Mouse (Mus musculus): ENCODE measurements around the gene Arl10.
A peak's percentile ranks its signal among the peaks of the same experiment; 100 is the strongest.

Arl10 gene

DNA sequence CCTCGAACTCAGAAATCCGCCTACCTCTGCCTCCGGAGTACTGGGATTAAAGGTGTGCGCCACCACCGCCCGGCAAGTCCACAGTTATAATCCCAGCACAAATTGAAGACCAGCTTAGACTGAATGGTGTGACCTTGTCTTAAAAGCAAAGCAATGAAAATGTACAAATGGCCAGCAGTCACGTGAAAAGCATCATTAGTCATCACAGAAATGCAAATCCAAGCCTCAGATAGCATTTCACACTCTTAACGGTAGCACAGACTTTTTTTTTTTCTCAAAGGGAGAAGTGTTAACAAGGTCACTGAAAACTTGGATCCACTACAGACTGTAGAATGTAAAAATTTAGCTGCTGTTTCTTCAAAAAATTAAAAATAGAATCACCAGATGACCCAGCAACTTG is 41.5 kb downstream of the Arl10 start:
- peaks cover 50% of the 10 kb centered on the region for H3K4me1 ChIP-seq (replicated peaks; ENCODE audit: low read depth, low read length)
- TF ChIP-seq POU5F1 (IDR thresholded peaks at IDR 0.05; ENCODE audit: borderline replicate concordance, low read length), result no peak
- no peak for TF ChIP-seq CTCF (conservative IDR thresholded peaks at IDR 0.05; ENCODE audit: low read length)
- TF ChIP-seq NANOG (IDR thresholded peaks at IDR 0.05; ENCODE audit: borderline replicate concordance, low read length), result no peak
- H3K36me3 ChIP-seq (ENCODE audit: insufficient read depth, low read length), result no peaks in the 10 kb centered on the region
- H3K27me3 ChIP-seq (ENCODE audit: insufficient read depth, low read length), result no peaks in the 10 kb centered on the region
- H3K9me3 ChIP-seq (ENCODE audit: low read length), result no peaks in the 10 kb centered on the region
- no peak overlapping the region for H3K4me3 ChIP-seq (replicated peaks; ENCODE audit: low read length)

- no peak for TF ChIP-seq NANOG (IDR thresholded peaks at IDR 0.05; ENCODE audit: borderline replicate concordance, low read length)
- peak; percentile 21 for TF ChIP-seq CTCF (conservative IDR thresholded peaks at IDR 0.05; ENCODE audit: low read length)
- no peaks in the 10 kb centered on the region for H3K36me3 ChIP-seq (ENCODE audit: insufficient read depth, low read length)
- H3K4me1 ChIP-seq (replicated peaks; ENCODE audit: low read depth, low read length), result peaks cover 46% of the 10 kb centered on the region
- no peak overlapping the region for H3K4me3 ChIP-seq (replicated peaks; ENCODE audit: low read length)
- no peaks in the 10 kb centered on the region for H3K9me3 ChIP-seq (ENCODE audit: low read length)
- H3K27me3 ChIP-seq (ENCODE audit: insufficient read depth, low read length), result no peaks in the 10 kb centered on the region
These were observed 42.2 kb downstream of the Arl10 start for GRCm38 (mm10) chr13:54616998-54617397.

- TF ChIP-seq CTCF (conservative IDR thresholded peaks at IDR 0.05; ENCODE audit: low read length) (peak; percentile 74), NANOG (IDR thresholded peaks at IDR 0.05; ENCODE audit: borderline replicate concordance, low read length) (no peak)
These were observed 46.5 kb downstream of the Arl10 start, which contains the start of gene Faf2 for GRCm38 (mm10) chr13:54621155-54621932. Gene Faf2 (plus strand): TSS chr13:54621784.

DNA sequence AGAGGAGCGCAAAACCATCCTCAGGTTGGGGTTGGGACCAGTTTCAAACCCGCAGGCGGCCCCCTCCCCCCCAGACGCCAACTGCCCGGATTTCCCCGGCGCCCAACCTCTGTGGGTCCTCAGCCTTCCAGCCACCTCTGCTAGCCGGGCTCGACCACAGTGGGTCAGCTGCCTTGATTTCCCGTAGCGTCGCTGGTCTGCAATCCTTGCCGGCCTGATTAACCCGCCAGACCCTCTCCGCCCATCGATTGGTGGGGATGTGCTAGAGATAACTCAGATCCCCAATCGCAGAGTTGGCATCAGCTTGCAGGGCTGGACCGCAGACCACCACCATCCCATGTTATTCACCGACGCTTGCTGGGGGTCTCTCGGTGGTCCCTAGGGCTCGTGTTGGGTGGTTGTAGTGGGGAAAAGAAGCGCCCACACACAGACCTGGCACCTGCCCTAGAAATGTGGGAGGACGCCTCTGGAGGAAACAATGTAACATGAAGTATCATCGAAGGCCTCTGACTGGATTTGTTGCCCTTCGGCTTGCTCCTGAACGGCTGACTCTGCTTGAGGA is 47.2 kb downstream of the Arl10 start:
- Histone ChIP-seq H3K4me3 (replicated peaks; ENCODE audit: low read length) (peak overlapping the region; percentile 100), H3K9me3 (ENCODE audit: low read length) (no peaks in the 10 kb centered on the region), H3K36me3 (ENCODE audit: insufficient read depth, low read length) (peaks cover 23% of the 10 kb centered on the region; the same call in 1 of the 2 replicates), H3K27me3 (ENCODE audit: insufficient read depth, low read length) (no peaks in the 10 kb centered on the region), H3K4me1 (replicated peaks; ENCODE audit: low read depth, low read length) (peaks cover 54% of the 10 kb centered on the region)
- TF ChIP-seq NANOG (IDR thresholded peaks at IDR 0.05; ENCODE audit: borderline replicate concordance, low read length) (no peak), POU5F1 (IDR thresholded peaks at IDR 0.05; ENCODE audit: borderline replicate concordance, low read length) (no peak), CTCF (conservative IDR thresholded peaks at IDR 0.05; ENCODE audit: low read length) (no peak)

More at GRCm38 (mm10) chr13:54621155-54621932, 46.5 kb downstream of the Arl10 start, which contains the start of gene Faf2:
- H3K36me3 ChIP-seq (ENCODE audit: insufficient read depth, low read length), result peaks cover 17% of the 10 kb centered on the region; the same call in 1 of the 2 replicates
- H3K27me3 ChIP-seq (ENCODE audit: insufficient read depth, low read length), result no peaks in the 10 kb centered on the region
- H3K9me3 ChIP-seq (ENCODE audit: low read length), result no peaks in the 10 kb centered on the region
- peak within 1 kb of the TSS; percentile 100 for H3K4me3 ChIP-seq (replicated peaks; ENCODE audit: low read length)
- H3K4me1 ChIP-seq (replicated peaks; ENCODE audit: low read depth, low read length), result peaks cover 54% of the 10 kb centered on the region

DNA sequence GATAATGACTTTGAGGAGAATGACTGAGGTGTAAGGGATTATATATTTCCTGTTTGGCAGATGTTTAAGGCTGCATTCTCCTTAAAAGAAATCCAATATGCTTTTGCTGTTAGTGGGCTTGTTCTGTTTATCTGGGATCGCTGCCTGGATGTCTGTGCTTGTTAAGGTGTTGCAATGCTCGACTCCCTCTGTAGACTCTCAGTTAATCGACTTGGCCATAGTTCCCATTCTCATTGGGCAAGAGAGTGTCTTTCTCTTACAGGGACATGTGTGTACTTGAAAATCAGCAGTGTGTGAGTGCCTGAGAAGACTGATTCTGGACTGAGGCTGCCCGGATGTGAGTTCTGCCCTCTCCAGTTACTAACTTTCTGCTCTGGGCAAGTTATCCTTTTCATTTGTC is 54.3 kb downstream of the Arl10 start:
- TF ChIP-seq CTCF (conservative IDR thresholded peaks at IDR 0.05; ENCODE audit: low read length) (no peak), NANOG (IDR thresholded peaks at IDR 0.05; ENCODE audit: borderline replicate concordance, low read length) (no peak), POU5F1 (IDR thresholded peaks at IDR 0.05; ENCODE audit: borderline replicate concordance, low read length) (no peak)
- Histone ChIP-seq H3K4me1 (replicated peaks; ENCODE audit: low read depth, low read length) (peaks cover 52% of the 10 kb centered on the region), H3K4me3 (replicated peaks; ENCODE audit: low read length) (no peak overlapping the region), H3K36me3 (ENCODE audit: insufficient read depth, low read length) (peaks cover 77% of the 10 kb centered on the region), H3K27me3 (ENCODE audit: insufficient read depth, low read length) (no peaks in the 10 kb centered on the region), H3K9me3 (ENCODE audit: low read length) (no peaks in the 10 kb centered on the region)

Data from E14TG2a.4 (cell line).